Mouse (Mus musculus) urinary bladder, adult 2 months (tissue): ENCODE measurements around the gene Snx33. TPM values are rescaled to one million over a fixed set of nuclear protein-coding genes. Genes with fewer than 3 reads are reported as not detected.
"Not testable (repeated sequence)": the region's sequence is repeated elsewhere in the genome, so short reads cannot be mapped to it uniquely, and the experiment has no call there.

Experiments
- DNase-seq: peaks from one replicate; pipeline ENCODE4 v3.0.0; 2022; ENCODE audit warnings: low spot score
- polyA plus RNA-seq: library from polyadenylated mRNA; depleted of rRNA; stranded (reverse); fragments of >200 nt; gene quantifications from 2 replicates; pipeline ENCODE4 v1.2.3, GENCODE M21; 2012

Gene Snx33
- polyA plus RNA-seq, 1 experiment: 21.3 TPM

DNA sequence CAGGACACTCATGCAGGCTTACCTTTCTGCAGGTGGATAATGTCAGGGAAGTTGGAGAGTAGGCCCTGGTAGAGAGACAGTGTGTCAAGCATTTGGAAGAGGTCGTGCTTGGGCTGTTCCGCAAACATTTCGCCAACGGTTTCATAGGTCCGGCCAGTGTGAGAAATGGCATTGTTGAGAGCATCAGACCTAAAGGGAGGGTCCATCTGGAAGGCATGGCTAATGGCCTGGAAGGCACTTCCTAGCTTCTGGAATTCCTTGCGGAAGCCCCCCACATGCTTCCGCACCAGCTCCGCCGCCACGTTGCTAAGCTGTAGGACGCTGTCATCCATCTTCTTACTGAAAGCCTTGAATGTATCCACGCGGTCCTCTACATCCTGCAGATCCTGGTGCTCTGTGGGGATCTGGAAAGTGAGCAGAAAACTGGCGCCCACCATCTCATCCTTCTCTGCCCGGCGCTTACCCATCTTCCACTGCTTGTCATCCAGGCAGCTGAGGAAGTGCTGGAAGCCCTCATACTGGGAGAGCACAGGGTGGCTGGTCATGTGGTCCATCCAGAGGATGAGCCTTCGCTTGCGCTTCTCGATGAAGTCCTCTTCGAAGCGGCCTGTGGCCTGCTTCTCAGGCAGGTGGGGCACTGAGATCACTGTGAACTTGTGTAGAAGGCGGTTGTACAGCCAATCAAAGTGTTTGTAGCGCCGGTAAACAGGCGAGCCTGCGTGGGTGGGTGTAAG lies 2.7 kb downstream of the Snx33 start:
- DNase-seq: no peak

DNA sequence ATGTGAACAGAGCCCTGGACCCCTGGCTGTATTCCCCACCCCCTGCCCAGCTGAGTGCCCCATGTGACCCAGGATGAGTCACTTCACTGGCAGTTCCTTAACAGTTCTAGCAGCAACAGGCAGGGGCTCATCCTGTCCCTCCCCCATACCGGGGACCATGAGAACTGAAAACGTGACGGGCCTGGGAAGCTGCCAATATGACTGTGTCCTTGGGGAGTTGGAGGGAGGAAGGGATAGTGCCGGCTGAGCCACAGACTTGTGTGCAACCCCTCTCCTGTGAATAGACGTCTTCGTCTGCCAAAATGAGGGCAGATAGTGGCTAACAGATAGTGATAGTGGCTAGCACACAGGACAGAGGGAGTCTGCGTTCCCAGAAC lies 3.5 kb downstream of the Snx33 start:
- DNase-seq: peak; percentile 72

DNA sequence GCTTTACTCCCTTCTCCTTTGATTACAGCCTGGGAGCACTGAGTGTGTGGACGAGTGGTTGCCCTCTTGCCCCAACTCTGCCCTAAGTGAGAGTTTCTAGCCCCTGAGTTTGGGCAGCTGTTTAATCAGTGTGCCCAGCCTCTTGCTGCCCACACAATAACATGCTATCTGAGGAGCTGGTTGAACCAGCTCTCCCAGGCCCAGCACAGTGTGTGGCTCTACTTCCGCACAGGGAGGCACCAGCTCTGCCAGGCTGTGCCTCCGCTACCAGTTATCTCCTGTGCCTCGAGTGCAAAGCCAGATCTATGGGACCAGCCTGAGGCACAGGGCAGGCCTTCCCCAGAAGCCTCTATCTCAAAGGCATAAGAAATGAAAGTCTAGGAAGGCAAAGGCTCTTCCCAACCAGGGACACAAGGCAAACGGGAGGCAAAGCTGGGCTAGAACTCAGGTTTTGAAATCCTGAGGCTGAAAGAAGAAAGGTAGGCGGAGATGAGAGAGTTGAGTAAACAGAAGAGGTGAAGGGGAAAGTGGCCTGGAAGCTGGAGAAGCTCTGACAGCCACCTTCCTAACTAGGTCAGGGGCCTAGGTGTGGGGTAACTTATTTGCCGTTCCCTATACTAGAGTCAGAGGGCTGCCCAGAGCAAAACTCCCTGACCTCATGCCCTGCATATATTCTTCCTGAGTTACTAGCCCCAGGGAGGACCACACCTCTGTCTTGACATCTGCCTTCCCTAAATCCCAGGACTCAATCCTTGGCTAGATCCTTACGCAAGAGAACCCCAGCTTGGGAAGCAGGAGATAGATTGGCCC lies 4.1 kb downstream of the Snx33 start:
- DNase-seq: peak; percentile 41

DNA sequence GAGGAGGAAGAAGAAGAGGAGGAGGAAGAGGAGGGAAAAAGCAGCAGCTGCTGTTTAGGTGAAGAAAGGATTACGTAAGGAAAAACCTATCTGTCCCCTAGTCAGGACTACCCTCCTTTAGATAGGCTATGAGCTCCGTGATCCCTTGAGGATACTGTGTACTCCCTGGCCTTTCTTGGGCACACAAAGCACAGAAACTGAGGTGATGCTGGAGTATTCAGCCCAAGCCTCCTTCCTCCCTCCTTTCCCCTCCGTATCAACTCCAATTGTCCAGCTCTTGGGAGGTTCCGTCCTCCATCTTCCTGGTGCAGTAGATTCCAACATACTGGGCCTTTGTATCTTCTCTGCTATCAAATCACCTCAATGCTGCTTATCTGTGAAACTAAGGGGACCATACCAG lies 5.4 kb downstream of the Snx33 start:
- no peak for DNase-seq

DNA sequence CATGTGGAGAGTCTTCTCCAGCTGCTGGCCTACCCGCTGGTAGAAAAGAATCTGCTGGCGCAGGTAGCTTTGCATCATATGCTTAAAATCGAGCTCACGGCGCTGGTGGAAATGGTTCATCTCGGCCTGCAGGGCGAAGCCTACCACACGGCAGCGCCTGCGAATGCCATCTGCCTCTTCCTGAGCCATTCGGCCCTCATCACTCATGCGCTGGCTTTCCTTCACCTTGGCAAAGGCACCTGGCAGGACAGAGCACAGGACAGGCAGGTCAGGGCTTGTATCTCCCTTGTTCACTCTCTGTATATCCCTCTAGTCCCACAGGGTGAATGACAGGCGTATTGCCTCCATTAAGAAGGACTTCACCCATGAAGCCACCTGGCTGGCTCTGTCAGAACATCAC lies 9.7 kb downstream of the Snx33 start:
- DNase-seq: no peak

DNA sequence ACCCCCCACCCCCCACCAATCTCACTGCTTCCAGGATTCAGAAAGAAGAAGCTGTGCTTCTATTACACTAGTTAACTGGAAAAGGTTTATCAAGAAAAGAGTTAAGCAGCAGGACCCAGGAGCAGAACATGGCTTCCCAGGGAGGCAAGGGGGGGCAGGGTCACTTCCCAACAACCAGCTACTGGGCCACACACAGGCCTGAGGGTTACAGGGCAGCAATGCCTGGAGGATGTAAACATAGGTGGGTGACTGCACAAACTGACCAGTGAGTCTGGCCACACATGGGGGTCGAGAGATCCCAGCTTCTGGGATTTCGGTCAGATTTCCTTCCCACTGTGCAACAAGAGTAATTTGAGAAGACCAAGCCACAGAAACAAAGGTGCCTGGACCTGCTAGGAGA lies 11.0 kb downstream of the Snx33 start:
- no peak for DNase-seq

DNA sequence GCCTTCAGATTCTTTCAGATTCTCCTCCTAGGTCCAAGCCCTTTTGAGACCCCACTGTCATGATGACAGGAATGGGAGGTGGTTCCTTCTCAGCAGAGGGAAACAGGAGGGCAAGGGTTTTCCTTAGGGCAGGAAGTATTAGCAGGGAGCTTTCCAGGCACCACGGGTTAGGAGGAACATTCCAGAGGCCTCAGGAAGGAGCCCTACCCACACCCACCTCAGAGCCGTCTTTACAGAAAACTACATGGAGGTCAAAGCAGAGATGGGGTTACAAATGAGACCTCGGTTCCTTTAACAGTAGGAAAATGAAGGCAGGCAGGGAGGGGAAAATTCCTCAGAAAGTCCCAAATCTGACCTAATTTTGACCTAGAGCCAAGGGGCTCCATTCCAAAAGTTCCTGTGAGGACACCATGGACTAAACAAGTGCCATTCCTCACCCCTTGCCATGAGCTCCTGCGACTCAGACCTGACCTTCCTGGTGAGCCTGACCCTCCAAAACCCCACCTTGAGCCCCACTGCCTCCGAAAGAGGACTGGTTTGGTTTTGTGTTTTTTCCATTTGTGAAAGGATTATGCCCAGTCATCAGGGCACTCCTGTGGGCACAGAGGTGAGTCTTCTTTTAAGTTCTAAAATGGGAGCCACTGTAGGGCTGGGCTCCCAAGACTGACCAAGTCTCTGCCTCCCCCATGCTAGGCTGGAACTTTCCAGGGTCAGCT lies 12.3 kb downstream of the Snx33 start:
- DNase-seq: no peak

DNA sequence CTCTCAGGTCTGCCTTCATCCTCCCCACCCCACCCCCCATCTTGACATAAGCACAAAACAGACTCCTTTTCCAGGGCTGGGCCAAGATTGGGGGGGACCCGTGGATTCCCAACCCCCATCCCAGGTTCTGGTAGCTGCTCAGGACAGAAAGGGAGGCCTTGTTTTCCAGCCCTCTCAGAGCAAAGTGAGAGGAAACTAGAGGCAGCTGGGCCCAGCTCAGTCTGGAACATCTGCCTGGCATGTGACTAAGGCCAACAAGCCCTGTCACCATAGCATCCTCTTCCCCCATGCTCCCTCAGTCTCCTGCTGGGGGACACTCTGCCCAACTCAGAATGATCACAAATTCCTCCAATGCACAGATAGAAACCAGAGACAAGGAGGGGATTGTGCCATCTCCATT lies 13.1 kb downstream of the Snx33 start:
- no peak for DNase-seq

DNA sequence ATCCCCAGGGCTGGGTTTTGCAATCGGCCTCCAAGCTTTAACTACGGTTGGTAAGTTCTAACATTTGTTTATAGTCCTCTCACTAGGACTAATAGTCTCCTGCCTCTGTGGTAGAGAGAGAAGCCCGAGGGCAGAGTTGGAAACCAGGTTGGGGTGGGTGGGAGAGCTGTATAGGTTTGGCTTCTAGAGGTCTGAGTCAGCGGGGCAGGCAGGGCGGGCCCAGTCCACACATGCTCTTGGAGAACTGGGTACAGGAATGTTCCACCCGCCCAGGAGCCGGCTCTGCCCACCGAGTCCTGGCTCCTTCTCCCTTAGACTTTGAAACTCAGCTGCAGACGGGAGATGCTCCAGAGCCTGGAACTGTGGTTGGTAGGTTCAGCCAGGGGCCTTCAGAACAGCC lies 14.2 kb downstream of the Snx33 start:
- no peak for DNase-seq

DNA sequence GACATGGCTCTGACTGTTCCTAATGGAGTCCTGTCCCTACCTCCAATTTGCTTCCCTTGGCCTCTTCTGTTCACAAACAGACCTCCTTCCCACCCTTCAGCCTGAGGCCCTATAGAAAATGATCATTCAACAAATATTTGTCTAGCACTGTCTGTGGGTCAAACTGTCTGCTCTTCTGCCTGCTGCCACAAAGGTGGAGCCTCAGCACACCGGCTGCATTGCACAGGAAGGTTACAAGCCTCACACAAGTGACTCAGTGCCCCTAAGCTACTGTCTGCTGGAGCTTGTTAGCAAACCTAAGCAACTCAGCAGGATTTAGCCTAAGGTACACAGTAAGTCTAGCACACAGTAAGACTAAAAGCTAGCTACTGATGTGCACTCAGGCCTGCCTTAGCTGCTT lies 17.2 kb downstream of the Snx33 start:
- DNase-seq: no peak

DNA sequence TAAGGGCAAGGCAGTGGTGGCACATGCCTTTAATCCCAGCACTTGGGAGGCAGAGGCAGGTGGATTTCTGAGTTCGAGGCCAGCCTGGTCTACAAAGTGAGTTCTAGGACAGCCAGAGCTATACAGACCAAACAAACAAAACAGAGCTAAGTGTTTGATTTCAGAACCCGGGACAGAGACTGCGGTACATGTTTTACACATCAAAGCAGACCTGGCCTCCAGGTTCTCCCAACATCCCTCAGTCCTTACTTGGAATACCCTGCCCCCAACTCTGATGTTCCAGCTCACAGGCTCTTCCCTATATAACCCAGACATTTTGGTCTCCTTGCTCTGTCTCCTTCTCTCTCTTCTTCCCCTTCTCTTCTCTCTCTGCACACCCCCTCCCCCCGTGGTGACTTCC lies 18.2 kb downstream of the Snx33 start:
- not testable (repeated sequence) for DNase-seq

DNA sequence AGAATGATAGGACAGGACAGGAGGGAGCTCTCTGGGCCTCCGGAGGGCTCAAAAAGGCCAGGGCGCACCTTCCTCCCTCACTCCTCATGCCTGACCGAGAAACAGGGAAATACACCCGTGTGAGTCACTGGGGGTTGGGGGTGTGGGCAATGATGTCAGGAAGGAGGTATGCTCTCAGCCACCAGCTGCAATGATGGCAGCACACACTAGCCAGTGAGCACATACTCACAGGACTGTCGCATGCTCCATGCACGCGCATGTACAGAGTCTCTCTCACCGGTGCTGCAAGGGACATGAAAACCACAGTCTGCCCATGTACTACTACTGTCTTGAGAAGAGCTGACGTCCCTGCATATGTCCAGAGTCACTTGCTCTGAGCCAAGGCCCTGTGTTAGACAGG lies 20.6 kb downstream of the Snx33 start:
- no peak for DNase-seq

DNA sequence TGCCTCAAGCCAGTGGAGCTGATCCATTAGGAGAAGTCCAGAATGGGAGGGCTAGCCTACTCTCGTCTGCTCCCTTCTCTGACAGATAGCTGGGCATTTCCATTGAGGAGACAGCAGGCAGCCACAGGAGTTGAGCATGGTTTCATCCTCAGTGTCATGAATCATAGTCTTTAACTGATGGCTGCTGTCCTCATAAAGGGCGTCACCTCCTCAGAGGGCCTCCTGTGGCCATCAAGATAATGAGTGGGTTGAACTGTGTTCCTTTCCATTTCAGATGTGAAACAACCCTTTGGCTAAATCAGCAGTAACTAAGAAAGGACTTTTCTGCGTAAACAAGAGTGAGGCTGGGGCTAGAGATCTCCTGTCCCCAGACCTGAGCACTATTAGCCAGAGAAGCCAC lies 24.5 kb downstream of the Snx33 start:
- no peak for DNase-seq

DNA sequence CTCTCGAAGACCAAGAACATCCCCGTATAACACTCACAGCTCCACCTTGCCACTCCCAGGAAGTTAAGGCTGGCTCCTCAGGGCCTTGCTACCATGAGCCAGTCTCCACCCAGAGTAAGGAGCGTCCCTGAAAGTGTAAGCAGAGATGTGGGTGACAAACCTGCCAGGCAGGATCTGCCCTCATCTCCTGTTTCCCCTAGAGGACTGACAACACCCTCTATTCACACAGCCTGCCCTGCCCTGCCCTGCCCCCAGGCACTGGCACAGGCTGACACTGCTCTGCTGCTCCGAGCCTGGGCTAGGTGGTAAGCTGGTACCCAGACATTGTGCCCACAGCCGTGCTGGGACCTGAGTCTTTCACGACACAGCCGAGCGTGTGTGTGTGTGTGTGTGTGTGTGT lies 27.0 kb downstream of the Snx33 start:
- DNase-seq: no peak

DNA sequence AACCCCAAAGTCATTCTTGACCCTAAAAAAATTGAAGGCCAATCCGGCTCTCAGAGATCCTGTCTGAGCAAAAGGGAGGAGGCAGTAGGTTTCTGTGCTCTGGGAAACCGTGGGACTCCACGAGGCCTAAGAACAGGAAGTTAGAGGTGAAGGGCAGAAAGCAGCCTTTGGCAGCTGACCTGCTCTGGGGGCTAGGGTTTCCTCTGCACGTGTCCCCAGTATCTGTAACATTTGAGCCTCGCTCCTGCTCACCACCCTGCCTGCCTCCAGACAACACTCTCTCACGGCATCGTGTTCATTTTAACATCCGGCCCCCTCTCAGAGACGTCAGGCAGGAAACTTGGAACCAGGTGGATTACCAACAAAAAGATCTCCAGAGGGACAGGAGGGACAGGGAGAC lies 27.6 kb downstream of the Snx33 start:
- no peak for DNase-seq

DNA sequence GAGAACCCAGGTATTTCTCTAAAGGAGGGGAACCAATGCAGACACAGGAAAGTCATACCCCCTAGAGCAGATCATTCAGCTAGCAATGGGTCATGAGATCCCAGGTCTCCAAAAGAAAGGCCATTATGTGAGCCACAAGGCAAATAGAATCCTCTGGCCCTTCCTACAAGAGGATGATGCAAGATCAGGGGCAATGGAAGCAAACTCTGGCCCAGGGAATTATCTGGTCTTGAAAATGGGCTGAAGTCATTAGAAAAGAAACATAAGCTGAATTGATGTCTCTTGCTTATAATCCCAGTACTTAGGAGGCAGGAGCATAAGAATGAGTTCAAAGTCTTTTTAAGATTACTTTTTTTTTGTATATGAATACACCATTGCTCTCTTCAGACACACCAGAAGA lies 28.1 kb downstream of the Snx33 start:
- no peak for DNase-seq

DNA sequence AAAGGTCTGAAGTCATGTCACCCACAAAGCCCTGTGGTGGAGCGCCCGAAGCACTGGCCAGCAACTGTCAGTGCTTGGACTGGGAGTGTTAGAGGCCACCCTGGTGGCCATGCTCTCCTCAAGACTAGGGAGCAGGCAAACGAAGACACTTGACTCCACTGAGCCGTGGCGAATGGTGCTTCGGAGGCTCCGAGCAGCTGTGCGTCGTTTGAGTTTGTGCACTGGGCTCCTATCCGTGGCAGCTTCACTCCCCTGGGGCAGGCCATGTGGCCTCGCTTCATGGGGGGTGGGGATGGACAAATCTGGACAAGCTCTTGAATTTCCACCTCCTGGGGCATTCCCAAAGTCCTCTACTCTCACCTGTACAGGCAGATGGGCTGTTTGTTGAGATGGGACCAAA lies 28.8 kb downstream of the Snx33 start:
- no peak for DNase-seq

DNA sequence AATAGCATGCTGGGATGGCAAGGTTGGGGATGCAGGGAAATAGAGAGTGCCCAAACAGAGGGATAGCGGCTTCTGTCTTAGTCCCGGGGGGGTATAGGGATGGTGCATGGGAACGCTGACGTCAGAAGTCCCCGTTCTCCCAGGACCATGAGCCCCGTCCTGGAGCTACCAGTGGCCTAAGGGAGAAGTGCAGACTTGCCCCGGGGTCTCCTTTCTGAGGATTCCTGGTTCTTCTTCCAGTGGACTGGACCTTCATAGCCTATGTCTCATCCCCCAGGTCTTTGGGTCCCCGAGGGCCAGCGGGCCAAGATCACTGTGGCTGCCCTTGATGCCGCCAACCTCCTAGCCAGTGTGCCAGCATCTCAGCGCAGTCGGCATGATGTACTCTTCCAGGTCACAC lies 31.4 kb downstream of the Snx33 start:
- no peak for DNase-seq

DNA sequence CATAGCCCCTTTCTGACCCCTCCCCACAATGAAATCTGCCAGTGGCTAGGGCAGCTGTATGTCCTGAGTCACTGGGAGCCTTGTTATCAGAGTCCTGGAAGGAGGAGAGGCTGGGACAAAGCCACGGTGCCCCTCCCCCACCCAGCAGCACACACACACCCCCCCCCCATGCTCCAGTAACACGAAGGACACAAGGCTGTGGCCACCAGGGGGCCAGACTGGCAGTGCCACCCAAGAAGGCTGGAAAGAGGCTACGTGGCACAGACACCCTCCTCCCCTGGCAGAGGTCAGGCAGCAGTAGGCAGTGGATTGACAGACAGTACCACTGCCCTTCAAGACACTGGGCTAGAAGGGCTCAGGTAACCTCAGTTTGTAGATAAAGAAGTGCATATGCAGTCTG lies 34.2 kb downstream of the Snx33 start:
- no peak for DNase-seq

DNA sequence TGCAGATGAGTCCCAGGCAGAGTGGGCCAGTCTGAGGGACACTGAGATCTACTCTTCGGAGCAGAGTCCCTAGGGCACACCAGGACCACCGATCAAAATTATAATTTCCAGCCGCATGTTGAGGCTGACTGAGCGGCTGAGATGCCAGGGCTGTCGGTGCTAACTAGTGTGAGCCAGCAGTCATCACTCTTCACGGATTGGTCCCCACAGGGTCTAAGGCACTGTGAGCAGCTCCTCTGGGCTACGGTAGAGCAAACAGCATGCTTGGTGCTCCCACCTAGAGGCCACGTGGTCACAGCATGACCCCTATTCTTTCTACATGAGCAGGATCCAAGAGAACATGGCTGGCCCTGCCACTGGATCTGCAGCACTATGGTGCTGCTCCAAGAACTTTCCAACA lies 34.9 kb downstream of the Snx33 start:
- DNase-seq: no peak

DNA sequence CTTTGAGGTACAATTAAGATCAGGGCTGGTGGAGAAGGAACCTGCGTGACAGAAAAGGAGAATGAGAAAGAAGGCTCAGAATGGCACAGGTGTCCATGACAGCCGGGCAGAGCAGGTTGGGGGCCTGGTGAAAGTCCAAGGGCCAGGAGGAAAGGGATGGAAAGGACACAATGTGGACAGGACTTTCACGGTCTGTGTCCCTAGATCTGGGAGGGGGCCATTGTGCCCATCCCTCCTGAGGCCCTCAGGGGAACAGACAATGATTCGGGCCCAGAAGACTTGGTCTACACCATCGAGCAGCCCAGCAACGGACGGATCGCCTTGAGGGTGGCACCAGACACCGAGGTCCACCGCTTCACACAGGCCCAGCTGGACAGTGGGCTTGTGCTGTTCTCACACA lies 36.1 kb downstream of the Snx33 start:
- DNase-seq: no peak

DNA sequence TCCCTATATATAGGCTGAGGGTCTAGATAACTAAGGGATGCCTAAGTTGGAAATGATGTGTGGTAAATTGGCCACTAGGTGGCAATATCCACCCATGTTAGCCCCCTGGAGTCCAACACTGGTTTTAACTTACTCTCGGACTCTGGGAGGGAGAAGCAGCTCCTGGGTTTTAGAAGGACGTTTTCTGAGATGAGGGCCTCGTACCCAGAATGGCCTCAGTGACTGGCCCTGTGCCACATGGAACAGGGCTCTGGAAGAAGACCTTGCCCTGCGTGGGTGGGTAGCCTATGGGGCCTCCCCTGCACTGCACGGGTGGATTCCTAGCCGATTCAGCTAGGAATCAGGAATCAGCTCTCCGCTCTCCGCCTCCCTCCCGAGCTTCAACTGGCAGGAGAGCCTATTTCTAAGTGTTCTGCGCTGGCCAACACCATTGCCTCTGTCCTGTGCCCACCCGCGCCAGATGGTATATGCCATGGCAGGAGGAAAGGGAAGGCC lies 36.6 kb downstream of the Snx33 start:
- DNase-seq: no peak
